Mouse (Mus musculus) ES-Bruce4 (cell line): Measurements from ENCODE around the gene Insc.

Experiments
- CTCF ChIP-seq: IDR thresholded peaks from one replicate; pipeline ENCODE4 v1.8.1; 2011; ENCODE audit warnings: low read depth, low read length
- EP300 ChIP-seq: IDR thresholded peaks from 2 replicates; pipeline ENCODE4 v1.6.1; 2011; ENCODE audit warnings: low read depth, low read length; ENCODE audit not compliant: insufficient read depth
- POLR2A ChIP-seq: IDR thresholded peaks from one replicate; pipeline ENCODE4 v1.8.1; 2011; ENCODE audit warnings: low read length; ENCODE audit not compliant: insufficient read depth

- TF ChIP-seq CTCF (no peak), POLR2A (no peak), EP300 (no peak)
Measured at GRCm38 (mm10) chr7:114783291-114783690, 39.8 kb downstream of the Insc start.
